Mouse (Mus musculus) limb, embryonic 11.5 days (tissue): ENCODE results near the gene Xxylt1. TPM values are rescaled to one million over a fixed set of nuclear protein-coding genes. Genes with fewer than 3 reads are reported as not detected.

Experiments
- ATAC-seq: fragments of 200-750 bp; cut with Nextera tagmentation; 2 replicates; pipeline ENCODE4 v1.8.0; 2017; ENCODE audit warnings: low read depth; ENCODE audit not compliant: insufficient number of reproducible peaks, low FRiP score, low TSS enrichment
- DNase-seq: peaks from one replicate; pipeline ENCODE4 v3.0.0-alpha.2; 2015; ENCODE audit warnings: low spot score
- H3K27ac ChIP-seq: fragments of 300-500 bp; sonication (generic); replicated peaks from 2 replicates; pipeline ENCODE4 v1.5.1; 2014; ENCODE audit warnings: low read depth, mild to moderate bottlenecking, low read length
- H3K27me3 ChIP-seq: fragments of 300-500 bp; sonication (generic); 2 replicates; pipeline ENCODE4 v1.6.1; 2014; ENCODE audit warnings: mild to moderate bottlenecking, low read length, mixed read lengths; ENCODE audit not compliant: control insufficient read depth, insufficient read depth
- H3K36me3 ChIP-seq: fragments of 300-500 bp; sonication (generic); 2 replicates; pipeline ENCODE4 v1.6.1; 2014; ENCODE audit warnings: mild to moderate bottlenecking, low read length, moderate library complexity, mixed read lengths; ENCODE audit not compliant: control insufficient read depth, insufficient read depth
- H3K4me1 ChIP-seq: fragments of 300-500 bp; sonication (generic); 2 replicates; pipeline ENCODE4 v1.6.1; 2014; ENCODE audit warnings: low read length, mixed read lengths; ENCODE audit not compliant: control insufficient read depth, insufficient read depth
- H3K4me2 ChIP-seq: fragments of 300-500 bp; sonication (generic); 2 replicates; pipeline ENCODE4 v1.6.1; 2014; ENCODE audit warnings: low read depth, mild to moderate bottlenecking, moderate library complexity; ENCODE audit not compliant: severe bottlenecking
- H3K4me3 ChIP-seq: fragments of 300-500 bp; sonication (generic); 2 replicates; pipeline ENCODE4 v1.5.1; 2014; ENCODE audit warnings: low read depth, low read length
- H3K9ac ChIP-seq: fragments of 300-500 bp; sonication (generic); 2 replicates; pipeline ENCODE4 v1.6.1; 2014; ENCODE audit warnings: mild to moderate bottlenecking, low read length
- H3K9me3 ChIP-seq: fragments of 300-500 bp; sonication (generic); 2 replicates; pipeline ENCODE4 v1.6.1; 2016; ENCODE audit warnings: low read length; ENCODE audit not compliant: control insufficient read depth
- WGBS: fragments of 180-500 bp; shearing (Covaris S2); extraction: QIAGEN DNeasy Blood & Tissue Kit; methylation state at CpG from one replicate; pipeline ENCODE4 v1.1.7; 2014; 5-methylcytosine and 5-hydroxymethylcytosine counted together
- polyA plus RNA-seq: library from polyadenylated mRNA; unstranded; fragments of >200 nt; fragmentation: Nextera tagmentation; extraction: Ambion mirVana; gene quantifications from 2 replicates; pipeline ENCODE4 v1.2.1, GENCODE M21; 2014

The Xxylt1 gene
- polyA plus RNA-seq, 1 experiment from 2014 or later: 16.2 TPM

DNA sequence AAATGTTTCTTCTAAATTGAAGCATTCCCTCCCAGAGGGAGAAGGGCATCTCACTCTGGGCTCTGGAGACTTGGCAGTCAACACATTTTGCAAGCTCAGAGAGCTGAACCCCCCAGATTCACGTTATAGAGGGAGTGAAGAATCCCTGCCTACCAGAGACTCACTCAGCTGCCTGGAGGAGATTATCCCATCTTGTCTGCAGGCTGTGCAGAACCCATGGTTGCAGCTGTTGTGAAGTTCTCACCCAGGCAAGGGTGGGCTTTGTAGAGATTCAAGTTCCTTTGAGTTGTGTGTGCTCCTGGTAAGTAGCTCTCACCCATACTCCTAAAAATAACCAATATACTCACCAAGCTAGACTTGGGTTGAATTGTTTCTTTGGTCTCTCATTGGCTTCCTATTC lies 132.6 kb downstream of the Xxylt1 start:
- no peaks in the 10 kb centered on the region for H3K27me3 ChIP-seq
- no peak overlapping the region for H3K4me2 ChIP-seq
- H3K27ac ChIP-seq: no peak overlapping the region
- no peaks in the 10 kb centered on the region for H3K4me1 ChIP-seq
- H3K4me3 ChIP-seq: no peak overlapping the region
- H3K9ac ChIP-seq: no peak overlapping the region
- DNase-seq (no peak), ATAC-seq (no peak)
- H3K9me3 ChIP-seq: no peaks in the 10 kb centered on the region; the same call in 1 of the 2 replicates
- H3K36me3 ChIP-seq: no peaks in the 10 kb centered on the region
- 66% methylated on average over 1 of the region's 1 CpGs for WGBS

DNA sequence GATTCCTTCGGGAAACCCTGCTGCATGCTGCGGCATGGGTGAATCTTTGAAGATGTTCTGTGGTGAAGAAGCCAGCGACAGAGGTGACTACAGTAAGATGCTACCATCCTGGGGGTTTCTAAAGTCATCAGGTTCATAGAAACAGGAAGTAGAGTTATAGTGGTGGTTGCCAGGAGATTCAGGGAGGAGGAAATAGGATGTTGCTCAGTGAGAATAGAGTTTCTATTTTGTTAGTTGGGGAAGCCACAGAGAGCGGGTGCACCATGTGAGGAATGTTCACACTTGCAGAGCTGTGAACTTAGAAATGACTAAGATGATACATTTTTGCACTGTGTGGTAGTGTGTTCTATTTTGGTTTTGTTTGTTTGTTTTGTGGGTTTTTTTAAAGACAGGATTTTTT lies 133.0 kb downstream of the Xxylt1 start:
- H3K4me3 ChIP-seq: no peak overlapping the region
- DNase-seq (no peak), ATAC-seq (no peak)
- H3K4me1 ChIP-seq: no peaks in the 10 kb centered on the region
- H3K4me2 ChIP-seq: no peak overlapping the region
- H3K9ac ChIP-seq: no peak overlapping the region
- no peaks in the 10 kb centered on the region for H3K27me3 ChIP-seq
- H3K36me3 ChIP-seq: no peaks in the 10 kb centered on the region
- H3K9me3 ChIP-seq: no peaks in the 10 kb centered on the region; the same call in 1 of the 2 replicates
- WGBS: 94% methylated on average over 4 of the region's 4 CpGs
- H3K27ac ChIP-seq: no peak overlapping the region

DNA sequence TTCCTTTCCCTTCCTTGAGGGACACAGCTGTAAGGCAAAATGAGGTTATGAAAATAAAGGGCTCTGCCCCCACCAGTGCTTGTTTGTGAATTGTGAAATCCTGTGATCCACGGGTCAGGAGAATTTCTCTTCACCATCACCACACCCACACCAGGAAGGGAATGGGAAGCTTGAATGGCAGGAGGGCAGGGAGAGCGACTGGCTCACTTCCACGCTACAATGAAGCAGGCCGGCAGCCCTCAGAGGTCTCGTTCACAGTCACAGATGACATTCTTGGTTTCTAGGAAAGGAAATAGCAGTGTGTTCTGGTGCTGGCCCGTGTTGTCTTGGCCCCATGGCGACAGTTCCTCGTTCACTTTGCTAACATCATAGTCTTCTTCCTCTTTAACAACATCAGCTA lies 136.3 kb downstream of the Xxylt1 start:
- H3K27me3 ChIP-seq: no peaks in the 10 kb centered on the region
- H3K9ac ChIP-seq: no peak overlapping the region
- no peak for DNase-seq
- no peaks in the 10 kb centered on the region for H3K36me3 ChIP-seq
- H3K4me2 ChIP-seq: no peak overlapping the region
- no peaks in the 10 kb centered on the region; the same call in 1 of the 2 replicates for H3K9me3 ChIP-seq
- no peak overlapping the region for H3K27ac ChIP-seq
- 81% methylated on average over 8 of the region's 8 CpGs for WGBS
- no peak for ATAC-seq
- H3K4me1 ChIP-seq: no peaks in the 10 kb centered on the region
- H3K4me3 ChIP-seq: no peak overlapping the region

DNA sequence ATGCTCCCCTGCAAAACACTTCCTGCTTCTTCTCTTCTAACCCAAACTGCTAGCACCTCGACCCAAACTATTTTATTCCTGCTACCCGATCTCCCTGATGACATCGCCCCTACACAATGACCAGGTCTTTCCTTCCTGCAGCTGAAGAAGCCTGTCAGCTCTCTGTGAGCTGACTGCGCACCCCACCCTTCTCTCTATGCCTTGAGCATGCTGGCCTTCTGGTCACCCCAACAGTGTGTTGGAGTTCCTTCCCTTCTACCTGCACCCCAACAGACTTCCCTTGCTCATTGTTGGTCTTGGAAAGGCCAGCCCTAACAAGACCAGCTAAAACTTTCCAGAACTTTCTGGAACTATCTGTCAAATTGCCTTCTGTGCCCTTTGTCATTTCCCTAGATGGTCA lies 137.3 kb downstream of the Xxylt1 start:
- H3K9me3 ChIP-seq: no peaks in the 10 kb centered on the region; the same call in 1 of the 2 replicates
- DNase-seq (no peak), ATAC-seq (no peak)
- no peaks in the 10 kb centered on the region for H3K4me1 ChIP-seq
- no peaks in the 10 kb centered on the region for H3K36me3 ChIP-seq
- no peak overlapping the region for H3K4me3 ChIP-seq
- H3K9ac ChIP-seq: no peak overlapping the region
- H3K27ac ChIP-seq: no peak overlapping the region
- no peaks in the 10 kb centered on the region for H3K27me3 ChIP-seq
- WGBS: 78% methylated on average over 4 of the region's 4 CpGs
- H3K4me2 ChIP-seq: no peak overlapping the region

DNA sequence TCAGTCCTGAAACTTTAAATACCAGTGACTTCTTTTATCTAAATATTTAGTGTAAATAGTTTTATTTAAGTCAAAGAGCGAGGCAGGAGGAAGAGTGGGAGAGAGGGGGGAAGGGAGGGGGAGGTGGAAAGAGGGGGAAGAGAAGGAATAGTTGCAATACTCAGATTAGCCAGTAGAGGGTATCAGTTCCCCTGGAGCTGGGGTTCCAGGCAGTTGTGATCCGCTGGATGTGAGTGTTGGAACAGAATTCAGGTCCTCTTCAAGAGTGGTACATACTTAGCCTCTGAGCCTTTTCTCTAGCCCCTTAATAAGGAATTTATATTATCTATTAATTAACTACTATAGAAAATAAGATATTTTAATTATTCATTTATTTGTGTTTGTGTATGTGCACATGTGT lies 140.5 kb downstream of the Xxylt1 start:
- no peaks in the 10 kb centered on the region for H3K9me3 ChIP-seq
- 75% methylated on average over 2 of the region's 2 CpGs for WGBS
- H3K4me3 ChIP-seq: no peak overlapping the region
- H3K27me3 ChIP-seq: no peaks in the 10 kb centered on the region
- H3K4me1 ChIP-seq: peaks cover 4% of the 10 kb centered on the region
- H3K9ac ChIP-seq: no peak overlapping the region
- DNase-seq: no peak
- H3K27ac ChIP-seq: no peak overlapping the region
- no peak overlapping the region for H3K4me2 ChIP-seq
- no peak for ATAC-seq
- no peaks in the 10 kb centered on the region for H3K36me3 ChIP-seq

DNA sequence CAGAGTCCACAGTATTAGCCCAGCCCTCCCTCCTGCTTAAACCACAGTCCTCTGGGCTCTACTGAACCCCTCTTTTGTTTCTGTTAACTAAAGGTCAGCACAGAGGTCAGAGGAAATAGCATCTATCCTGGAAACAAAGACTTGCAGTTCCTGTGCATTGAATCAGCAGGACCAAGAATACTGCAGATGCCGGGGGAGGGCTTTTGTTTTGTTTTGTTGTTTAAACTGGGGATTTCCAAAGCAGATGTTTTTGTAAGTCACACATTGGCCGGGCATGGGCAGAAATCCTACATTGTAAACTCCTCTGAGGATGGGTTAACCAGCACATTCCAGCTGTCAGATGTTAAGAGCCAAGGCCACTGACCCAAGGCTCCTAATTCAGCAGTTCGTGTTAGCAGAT lies 141.3 kb downstream of the Xxylt1 start:
- peaks cover 11% of the 10 kb centered on the region for H3K4me1 ChIP-seq
- DNase-seq: peak; percentile 30
- no peaks in the 10 kb centered on the region for H3K9me3 ChIP-seq
- H3K4me3 ChIP-seq: no peak overlapping the region
- 11% methylated on average over 3 of the region's 3 CpGs for WGBS
- no peak overlapping the region for H3K4me2 ChIP-seq
- H3K36me3 ChIP-seq: no peaks in the 10 kb centered on the region
- peak; percentile 33; the same call in 1 of the 2 replicates for ATAC-seq
- H3K27me3 ChIP-seq: no peaks in the 10 kb centered on the region
- H3K9ac ChIP-seq: no peak overlapping the region
- no peak overlapping the region for H3K27ac ChIP-seq

DNA sequence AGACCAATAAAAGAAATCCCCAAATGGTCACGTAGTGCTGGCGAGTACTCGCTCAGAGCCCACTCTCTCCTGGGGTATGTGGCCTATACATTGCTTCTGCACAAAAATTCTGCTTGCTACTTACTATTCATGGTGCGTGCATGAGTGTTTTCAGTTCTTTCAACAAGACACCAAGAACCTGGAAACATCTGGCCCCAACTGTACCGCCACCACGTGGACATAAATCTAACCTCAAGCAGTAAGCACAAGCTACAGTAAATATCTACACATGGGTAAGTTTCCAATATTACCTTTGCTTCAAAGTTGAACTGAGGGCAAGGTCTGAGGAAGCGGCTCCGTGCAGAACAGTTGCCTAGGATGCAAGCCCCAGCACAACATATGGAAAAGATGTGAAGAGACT lies 142.0 kb downstream of the Xxylt1 start:
- ATAC-seq (no peak), DNase-seq (peak; percentile 42)
- H3K36me3 ChIP-seq: no peaks in the 10 kb centered on the region
- H3K9ac ChIP-seq: no peak overlapping the region
- H3K27ac ChIP-seq: no peak overlapping the region
- no peak overlapping the region for H3K4me3 ChIP-seq
- no peaks in the 10 kb centered on the region for H3K9me3 ChIP-seq
- H3K27me3 ChIP-seq: no peaks in the 10 kb centered on the region
- H3K4me2 ChIP-seq: no peak overlapping the region
- H3K4me1 ChIP-seq: peaks cover 18% of the 10 kb centered on the region
- 75% methylated on average over 8 of the region's 8 CpGs for WGBS

DNA sequence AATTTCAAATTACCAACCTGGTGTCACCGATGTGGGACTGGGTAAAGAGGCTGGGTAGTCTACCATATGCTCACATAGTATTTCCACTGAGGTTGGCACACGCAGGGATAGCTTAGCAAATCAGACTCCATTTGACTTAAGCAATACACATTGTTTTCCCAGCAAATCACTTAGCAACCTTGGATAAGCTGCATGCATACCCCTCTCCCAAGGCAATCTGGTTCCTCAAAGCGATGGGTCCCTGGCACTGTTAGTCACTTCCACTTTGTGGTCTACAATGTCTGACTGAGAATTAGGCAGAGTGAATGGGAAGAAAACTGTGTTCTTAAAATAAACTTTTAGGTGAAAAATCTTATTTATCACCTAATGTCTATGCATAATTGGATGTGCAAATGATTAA lies 142.6 kb downstream of the Xxylt1 start:
- ATAC-seq (no peak), DNase-seq (no peak)
- H3K27ac ChIP-seq: no peak overlapping the region
- H3K36me3 ChIP-seq: no peaks in the 10 kb centered on the region
- 96% methylated on average over 3 of the region's 3 CpGs for WGBS
- H3K27me3 ChIP-seq: no peaks in the 10 kb centered on the region
- H3K4me3 ChIP-seq: no peak overlapping the region
- no peak overlapping the region for H3K9ac ChIP-seq
- no peak overlapping the region for H3K4me2 ChIP-seq
- no peaks in the 10 kb centered on the region for H3K9me3 ChIP-seq
- H3K4me1 ChIP-seq: peaks cover 19% of the 10 kb centered on the region

DNA sequence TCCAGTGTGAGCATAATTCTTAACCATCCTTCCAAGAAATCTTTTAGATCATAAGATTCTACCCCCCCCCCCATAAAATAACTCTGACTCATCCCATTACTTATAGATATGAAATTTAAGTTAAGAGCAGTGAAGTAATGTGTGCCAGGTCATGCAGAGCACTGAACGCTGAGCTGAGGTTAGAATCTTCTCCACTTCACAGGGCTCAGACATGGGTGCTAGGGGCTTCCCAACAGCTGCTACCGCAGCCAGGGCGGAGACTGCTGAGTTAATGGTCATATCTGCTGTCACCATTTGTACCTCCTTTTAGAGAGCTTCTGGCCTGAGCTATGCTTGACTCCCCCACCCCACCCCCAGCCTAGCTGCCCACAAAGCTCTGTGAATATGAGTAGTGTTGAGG lies 143.6 kb downstream of the Xxylt1 start:
- H3K27me3 ChIP-seq: no peaks in the 10 kb centered on the region
- H3K4me1 ChIP-seq: peaks cover 19% of the 10 kb centered on the region
- no peak overlapping the region for H3K4me3 ChIP-seq
- no peaks in the 10 kb centered on the region for H3K9me3 ChIP-seq
- H3K36me3 ChIP-seq: no peaks in the 10 kb centered on the region
- no peak overlapping the region for H3K9ac ChIP-seq
- ATAC-seq: no peak
- no peak overlapping the region for H3K27ac ChIP-seq
- WGBS: 91% methylated on average over 3 of the region's 3 CpGs
- DNase-seq: no peak
- no peak overlapping the region for H3K4me2 ChIP-seq
